Mouse (Mus musculus): ENCODE data around the gene Olfr733.

- no peak for TF ChIP-seq FLI1 (IDR thresholded peaks at IDR 0.05; ENCODE audit: low read length)
- TF ChIP-seq GATA1 (IDR thresholded peaks at IDR 0.05; ENCODE audit: borderline replicate concordance, low read length) = no peak
Measured at GRCm38 (mm10) chr14:50284106-50284505, 17.2 kb downstream of the Olfr733 start, which contains the start of gene Olfr732.
